In genomic region chr13:54075416-54075815, GRCm38 (mm10) we compare ENCODE assay signal across 26 mouse cellular contexts. TPM values are rescaled to one million over a fixed set of nuclear protein-coding genes. Genes with fewer than 3 reads are reported as not detected.
DNase-seq lines count a peak whose midpoint lies in the region; ATAC-seq and TF ChIP-seq lines count a peak whose summit lies in the region.
"Had no signal": no experiment of that assay in that cellular context is flagged by ENCODE, and none has a peak within 500 bp of the region (broad histone marks: within the 10 kb centered on the region; RNA-seq: fewer than 3 reads in every experiment).

No protein-coding gene starts in this region.

- ATAC-seq in inflammation-experienced regulatory T-cells, adult 6 months, result no peak
- ATAC-seq in midbrain, embryonic 14.5 days (ENCODE audit: low FRiP score, low TSS enrichment), result no peak
- ATAC-seq: activated CD4-positive, CD25-positive, alpha-beta regulatory T cell, adult 4 months; forebrain, embryonic 15.5 days had no signal

- no peak for TF ChIP-seq RAD21 in CH12.LX (IDR thresholded peaks at IDR 0.05; ENCODE audit: low read depth, low read length)

- peaks cover 32% of the 10 kb centered on the region for H3K4me1 ChIP-seq in kidney, adult 2 months (ENCODE audit: control insufficient read depth, insufficient read depth, low read length)
- peaks cover 17 to 61% of the 10 kb centered on the region in 2 experiments for H3K4me1 ChIP-seq in CH12.LX (ENCODE audit: control insufficient read depth in 1 of 2, insufficient read depth in 2 of 2)
- peaks cover 39% of the 10 kb centered on the region for H3K4me1 ChIP-seq in brown adipose tissue, adult 24 weeks (ENCODE audit: control insufficient read depth, insufficient read depth, insufficient read length, low read length)
- peaks cover 8% of the 10 kb centered on the region for H3K4me1 ChIP-seq in midbrain, embryonic 14.5 days (ENCODE audit: control insufficient read depth, insufficient read depth, low read length)

- H3K4me2 ChIP-seq in CH12.LX (ENCODE audit: insufficient read depth, low read depth, poor library complexity, severe bottlenecking), result no peak overlapping the region
- no peak overlapping the region for H3K4me2 ChIP-seq in midbrain, embryonic 14.5 days (ENCODE audit: low read length)
- H3K4me2 ChIP-seq: embryonic facial prominence, embryonic 13.5 days; forebrain, embryonic 15.5 days; midbrain, embryonic 12.5 days; neural tube, embryonic 12.5 days had no signal

- no peak overlapping the region for H3K4me3 ChIP-seq in kidney, adult 2 months (ENCODE audit: insufficient read depth, low read depth, low read length)
- H3K4me3 ChIP-seq in CH12.LX (replicated peaks in 1 of 3; ENCODE audit: low read depth in 2 of 3, low read length in 2 of 3, poor library complexity in 1 of 3), result no peak overlapping the region
- no peak overlapping the region for H3K4me3 ChIP-seq in brown adipose tissue, adult 24 weeks (ENCODE audit: insufficient read depth, low read depth, low read length)
- no peak overlapping the region for H3K4me3 ChIP-seq in midbrain, embryonic 14.5 days (replicated peaks; ENCODE audit: low read depth, low read length)
- H3K4me3 ChIP-seq: embryonic facial prominence, embryonic 13.5 days; forebrain, embryonic 15.5 days; heart, embryonic 10.5 days; midbrain, embryonic 12.5 days; neural tube, embryonic 12.5 days had no signal

- in situ Hi-C loops in CH12.LX (cut with MboI; ENCODE audit: low pct_ligation_motif_present, low pct_unique_long_range_greater_than_20kb, low sequenced_read_pairs), result no loop called here

- peak; percentile 31 for DNase-seq in kidney, adult 2 months
- no peak for DNase-seq in kidney, postnatal 25 days
- peak; percentile 72 for DNase-seq in CH12.LX (ENCODE audit: extremely low read depth)
- DNase-seq in splenic B cell, adult 2 months (ENCODE audit: low read depth, low spot score), result peak; percentile 28
- DNase-seq in embryo, embryonic 10 days (ENCODE audit: low spot score), result no peak
- DNase-seq in midbrain, embryonic 14.5 days, result no peak
- DNase-seq: adrenal gland, postnatal 36 days; cerebellum, adult 9-11 months; heart, postnatal 10 days; kidney, adult 8-10 months; kidney, postnatal 4 days; layer of hippocampus, adult 9-11 months; lung, postnatal 10 days; spleen, adult 18-20 months; thymus, adult 18-20 months had no signal

- dilution Hi-C loops in CH12.LX (cut with MboI; ENCODE audit: extremely low pct_ligation_motif_present, extremely low pct_unique_long_range_greater_than_20kb, low sequenced_read_pairs), result no loop called here

- H3K27me3 ChIP-seq in kidney, adult 2 months (replicated peaks; ENCODE audit: control insufficient read depth, insufficient read depth, low read length), result no peaks in the 10 kb centered on the region
- H3K27me3 ChIP-seq in CH12.LX (replicated peaks), result peaks cover 7% of the 10 kb centered on the region
- H3K27me3 ChIP-seq in splenic B cell, adult 2 months (ENCODE audit: control insufficient read depth, insufficient read depth, low read length, poor library complexity, severe bottlenecking), result no peaks in the 10 kb centered on the region
- H3K27me3 ChIP-seq in midbrain, embryonic 14.5 days (ENCODE audit: control insufficient read depth, insufficient read depth, low read length), result no peaks in the 10 kb centered on the region
- H3K27me3 ChIP-seq: embryonic facial prominence, embryonic 13.5 days; forebrain, embryonic 15.5 days; neural tube, embryonic 12.5 days had no signal

- H3K9me3 ChIP-seq in CH12.LX (replicated peaks; ENCODE audit: low read length), result no peaks in the 10 kb centered on the region
- H3K9me3 ChIP-seq in midbrain, embryonic 14.5 days (ENCODE audit: control insufficient read depth, low read length), result no peaks in the 10 kb centered on the region
- H3K9me3 ChIP-seq: embryonic facial prominence, embryonic 13.5 days; forebrain, embryonic 15.5 days; heart, embryonic 10.5 days; midbrain, embryonic 12.5 days; neural tube, embryonic 12.5 days had no signal

- TF ChIP-seq POLR2A in kidney, adult 2 months (IDR thresholded peaks at IDR 0.05; ENCODE audit: low read depth, low read length), result no peak
- TF ChIP-seq POLR2A in CH12.LX (IDR thresholded peaks at IDR 0.05; ENCODE audit: low read depth, low read length), result no peak

- peaks cover 85% of the 10 kb centered on the region for H3K79me2 ChIP-seq in CH12.LX (replicated peaks; ENCODE audit: control insufficient read depth, extremely low read depth, insufficient read depth, poor library complexity, severe bottlenecking)

- H3K27ac ChIP-seq in kidney, adult 2 months (ENCODE audit: insufficient read depth, low read depth, low read length), result no peak overlapping the region
- H3K27ac ChIP-seq in CH12.LX (ENCODE audit: insufficient read depth, low read depth), result no peak overlapping the region
- H3K27ac ChIP-seq in brown adipose tissue, adult 24 weeks (replicated peaks; ENCODE audit: low read depth, low read length), result peak overlapping the region; percentile 53
- no peak overlapping the region for H3K27ac ChIP-seq in midbrain, embryonic 14.5 days (replicated peaks; ENCODE audit: low read depth, low read length)
- H3K27ac ChIP-seq: embryonic facial prominence, embryonic 13.5 days; forebrain, embryonic 15.5 days; heart, embryonic 10.5 days; midbrain, embryonic 12.5 days; neural tube, embryonic 12.5 days had no signal

- no peak for TF ChIP-seq EP300 in CH12.LX (IDR thresholded peaks at IDR 0.05; ENCODE audit: low read length)

- no peak overlapping the region for H3K9ac ChIP-seq in CH12.LX (ENCODE audit: insufficient read depth, low read depth)
- no peak overlapping the region for H3K9ac ChIP-seq in midbrain, embryonic 14.5 days (replicated peaks; ENCODE audit: low read length)
- H3K9ac ChIP-seq: embryonic facial prominence, embryonic 13.5 days; forebrain, embryonic 15.5 days; midbrain, embryonic 12.5 days; neural tube, embryonic 12.5 days had no signal

- 87% methylated on average over 2 of the region's 2 CpGs for WGBS in kidney, adult 2 months
- 84% methylated on average over 2 of the region's 2 CpGs for WGBS in midbrain, embryonic 14.5 days

- no peak for TF ChIP-seq CTCF in kidney, adult 2 months (conservative IDR thresholded peaks at IDR 0.05; ENCODE audit: insufficient read depth, insufficient read length, low read depth, low read length)
- no peak for TF ChIP-seq CTCF in CH12.LX (conservative IDR thresholded peaks at IDR 0.05 in 1 of 2, IDR thresholded peaks at IDR 0.05 in 1 of 2; ENCODE audit: low read depth in 2 of 2, low read length in 2 of 2)

- H3K36me3 ChIP-seq in kidney, adult 2 months (ENCODE audit: control insufficient read depth, insufficient read depth, low read length), result no peaks in the 10 kb centered on the region
- H3K36me3 ChIP-seq in CH12.LX (replicated peaks in 1 of 2; ENCODE audit: control insufficient read depth in 1 of 2, insufficient read depth in 1 of 2, low read length in 1 of 2), result peaks cover 14 to 56% of the 10 kb centered on the region in 2 experiments
- no peaks in the 10 kb centered on the region; the same call in 1 of the 2 replicates for H3K36me3 ChIP-seq in splenic B cell, adult 2 months (ENCODE audit: control insufficient read depth, insufficient read depth, low read length, poor library complexity, severe bottlenecking)
- no peaks in the 10 kb centered on the region for H3K36me3 ChIP-seq in midbrain, embryonic 14.5 days (ENCODE audit: control insufficient read depth, insufficient read depth, low read length)
- H3K36me3 ChIP-seq: embryonic facial prominence, embryonic 13.5 days; forebrain, embryonic 15.5 days; midbrain, embryonic 12.5 days; neural tube, embryonic 12.5 days had no signal

TF ChIP-seq in CH12.LX, 34 proteins besides CTCF, POLR2A, EP300 and RAD21:
- no peak for TF ChIP-seq ZNF384 (IDR thresholded peaks at IDR 0.05; ENCODE audit: low read depth, low read length)
- no peak for TF ChIP-seq MYC (IDR thresholded peaks at IDR 0.05; ENCODE audit: low read depth, low read length)
- TF ChIP-seq SMC3 (IDR thresholded peaks at IDR 0.05; ENCODE audit: low read depth, low read length), result no peak
- TF ChIP-seq RCOR1 (conservative IDR thresholded peaks at IDR 0.05; ENCODE audit: low read depth, low read length), result no peak
- TF ChIP-seq MEF2A (IDR thresholded peaks at IDR 0.05; ENCODE audit: borderline replicate concordance, low read depth, low read length), result no peak
- TF ChIP-seq MXI1 (IDR thresholded peaks at IDR 0.05; ENCODE audit: low read depth, low read length), result no peak
- no peak for TF ChIP-seq ETS1 (conservative IDR thresholded peaks at IDR 0.05; ENCODE audit: low read depth, low read length)

RNA-seq across cellular contexts. Expression of gene Sfxn1, which starts 3.7 kb away (rescaled TPM):
- polyA plus RNA-seq in kidney, adult 2 months (2012; rRNA removed), result 96.4 and 106 TPM in 2 replicates
- total RNA-seq in CH12.LX (2012; rRNA removed) (71.7 and 84.1 TPM in 2 replicates), CH12.LX (2014; rRNA removed) (97.1 and 98.0 TPM in 2 replicates)
- 118 and 147 TPM in 2 replicates for polyA plus RNA-seq in CH12.LX (2012; ENCODE audit: insufficient read length, low read depth)
- polyA plus RNA-seq in brown adipose tissue, adult 24 weeks (2012; ENCODE audit: insufficient read depth, insufficient read length, missing spikeins), result 109 and 122 TPM in 2 replicates
- polyA plus RNA-seq in inflammation-experienced regulatory T-cells, adult 6 months (2017; shearing (Covaris generic)), result 10 to 100 TPM; 45.6 to 67.6 (median 47.3) TPM
- 107 and 115 TPM in 2 replicates for polyA plus RNA-seq in midbrain, embryonic 14.5 days (2014; fragmentation: Nextera tagmentation; extraction: Ambion mirVana)

RNA-seq across cellular contexts. Expression of gene Drd1, which starts 19.9 kb away (rescaled TPM):
- polyA plus RNA-seq in kidney, adult 2 months (2012; rRNA removed), result 0.02 and 0.08 TPM in 2 replicates
- not detected in 2 replicates for total RNA-seq in CH12.LX (2012; rRNA removed)
- total RNA-seq in CH12.LX (2014; rRNA removed), result not detected in 2 replicates
- not detected in 2 replicates for polyA plus RNA-seq in CH12.LX (2012; ENCODE audit: insufficient read length, low read depth)
- 0.48 TPM in 1 of 2 replicates, not detected in the other for polyA plus RNA-seq in brown adipose tissue, adult 24 weeks (2012; ENCODE audit: insufficient read depth, insufficient read length, missing spikeins)
- polyA plus RNA-seq in inflammation-experienced regulatory T-cells, adult 6 months (2017; shearing (Covaris generic)), result under 1 TPM in 1 of 3 experiments, not detected in 2; 0.09 TPM
- 1.7 and 2.4 TPM in 2 replicates for polyA plus RNA-seq in midbrain, embryonic 14.5 days (2014; fragmentation: Nextera tagmentation; extraction: Ambion mirVana)
- total RNA-seq: megakaryocyte progenitor cell, adult 5-6 weeks had no signal
- polyA plus RNA-seq: activated CD4-positive, CD25-positive, alpha-beta regulatory T cell, adult 4 months; limb, embryonic 11.5 days; liver, embryonic 16.5 days had no signal

Comparison
In these comparisons a context has a peak if more than half of its experiments do, and no peak if none do; other contexts are left out.
1. DNase-seq: peak in kidney, adult 2 months (single experiment), CH12.LX (single experiment) and splenic B cell, adult 2 months (single experiment); none in kidney, postnatal 25 days (0 of 2), embryo, embryonic 10 days (single experiment) and midbrain, embryonic 14.5 days (single experiment).